Mouse (Mus musculus): ENCODE measurements at regions not wholly inside any gene's neighbourhood (a gene's known extent, or its start where the extent isn't known, plus 50 kb on each side); places are given as distances from the start of the nearest gene placed in this dataset.

DNA sequence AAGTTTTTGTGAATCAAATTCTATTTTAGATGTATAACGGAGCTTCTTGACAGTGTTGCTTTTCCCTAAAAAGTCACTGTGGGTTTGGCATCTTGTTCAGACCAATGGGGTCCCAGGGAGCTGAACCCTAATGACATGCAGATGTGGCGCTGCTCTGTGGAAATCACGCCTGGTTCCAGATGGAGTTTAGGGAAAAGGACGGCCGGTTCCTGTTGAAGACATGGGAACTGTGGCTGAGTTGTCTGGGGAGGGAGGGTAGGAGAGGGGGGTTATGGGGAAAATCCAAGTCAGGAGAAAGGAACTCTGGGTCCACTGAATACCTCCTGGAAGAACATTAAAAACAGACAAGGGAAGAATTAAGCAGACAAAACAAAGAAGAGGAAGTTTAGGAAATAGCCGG, 175.4 kb upstream of the Pgrmc2 start:
- no peak overlapping the region for H3K9ac ChIP-seq (ENCODE audit: low read depth, low read length)
- TF ChIP-seq POLR2A (IDR thresholded peaks at IDR 0.05; ENCODE audit: extremely low read depth, insufficient read depth, low read length), result no peak
- no peak for TF ChIP-seq CTCF (IDR thresholded peaks at IDR 0.05; ENCODE audit: low read depth, low read length)
- H3K27ac ChIP-seq (replicated peaks; ENCODE audit: insufficient read depth, low read depth, low read length), result no peak overlapping the region
- no peak overlapping the region for H3K4me3 ChIP-seq (ENCODE audit: insufficient read depth, low read depth, low read length)
- DNase-seq (ENCODE audit: extremely low read depth, low read depth, low spot score), result no peak
- H3K36me3 ChIP-seq (ENCODE audit: control insufficient read depth, insufficient read depth, low read length), result no peaks in the 10 kb centered on the region
- H3K79me2 ChIP-seq (ENCODE audit: control insufficient read depth, insufficient read depth, low read length), result no peaks in the 10 kb centered on the region
- no peaks in the 10 kb centered on the region for H3K4me1 ChIP-seq (ENCODE audit: control insufficient read depth, insufficient read depth, low read length)
- no peaks in the 10 kb centered on the region for H3K27me3 ChIP-seq (ENCODE audit: control insufficient read depth, insufficient read depth, low read length)
- whole genome bisulfite sequencing, result 83% methylated on average over 6 of the region's 6 CpGs

DNA sequence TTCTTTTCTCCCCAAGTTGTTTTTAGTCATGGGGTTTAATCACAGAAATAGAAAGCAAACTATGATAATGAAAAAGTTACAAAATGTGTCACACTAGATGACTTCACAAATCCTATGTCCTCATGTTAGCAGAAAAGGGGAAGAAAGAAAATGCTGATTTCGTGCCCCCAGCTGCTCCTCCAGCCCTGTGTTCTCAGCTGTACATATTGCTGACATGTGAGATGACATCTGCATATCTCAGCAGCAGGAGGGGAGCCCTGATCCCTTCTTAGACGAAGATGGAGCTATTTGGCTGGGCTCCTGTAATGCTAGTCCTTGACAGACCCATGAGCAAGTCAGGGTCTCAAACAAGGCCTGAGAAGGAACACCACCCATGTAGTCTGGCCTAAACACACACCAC, 162.1 kb upstream of the Pgrmc2 start:
- Histone ChIP-seq H3K27ac (replicated peaks; ENCODE audit: insufficient read depth, low read depth, low read length) (no peak overlapping the region), H3K36me3 (ENCODE audit: control insufficient read depth, insufficient read depth, low read length) (no peaks in the 10 kb centered on the region), H3K27me3 (ENCODE audit: control insufficient read depth, insufficient read depth, low read length) (no peaks in the 10 kb centered on the region), H3K79me2 (ENCODE audit: control insufficient read depth, insufficient read depth, low read length) (no peaks in the 10 kb centered on the region), H3K9ac (ENCODE audit: low read depth, low read length) (no peak overlapping the region), H3K4me1 (ENCODE audit: control insufficient read depth, insufficient read depth, low read length) (no peaks in the 10 kb centered on the region), H3K4me3 (ENCODE audit: insufficient read depth, low read depth, low read length) (no peak overlapping the region)
- WGBS, result 67% methylated on average over 2 of the region's 2 CpGs
- no peak for DNase-seq (ENCODE audit: extremely low read depth, low read depth, low spot score)
- no peak for TF ChIP-seq CTCF (IDR thresholded peaks at IDR 0.05; ENCODE audit: low read depth, low read length)
- TF ChIP-seq POLR2A (IDR thresholded peaks at IDR 0.05; ENCODE audit: extremely low read depth, insufficient read depth, low read length), result no peak

DNA sequence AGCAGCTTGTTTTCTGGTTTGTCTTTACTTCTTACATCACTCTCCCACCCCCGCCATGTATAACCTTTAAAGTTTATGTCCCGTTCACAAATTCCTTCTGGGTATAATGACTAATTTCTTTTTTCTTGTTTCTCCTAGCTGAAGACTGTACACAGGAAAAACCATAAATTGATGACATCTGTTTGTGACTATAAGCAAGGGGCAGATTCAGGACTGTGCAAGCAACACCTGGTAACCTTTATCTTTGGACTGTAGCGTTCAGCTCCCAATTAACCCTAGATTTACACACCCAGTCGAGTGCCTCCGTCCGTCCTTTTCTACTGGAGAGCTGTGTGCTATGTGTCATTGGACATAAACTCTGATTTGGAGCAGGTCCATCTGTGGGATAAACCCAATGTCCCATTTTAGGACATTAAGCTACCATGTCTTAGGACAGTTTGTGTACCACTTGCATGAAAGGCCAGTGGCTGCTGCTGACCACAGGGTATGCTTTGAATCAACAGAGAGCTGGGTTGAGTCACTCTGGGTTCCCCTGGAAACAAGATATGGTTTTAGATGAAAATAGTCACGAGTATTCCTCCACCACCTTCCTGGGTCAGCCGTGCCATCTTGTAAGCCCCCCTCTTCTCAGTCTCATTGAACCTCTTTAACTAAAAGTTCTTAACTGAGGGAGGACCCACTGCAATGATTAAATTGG, 159.2 kb upstream of the Pgrmc2 start:
- no peak overlapping the region for H3K27ac ChIP-seq (replicated peaks; ENCODE audit: insufficient read depth, low read depth, low read length)
- H3K79me2 ChIP-seq (ENCODE audit: control insufficient read depth, insufficient read depth, low read length), result no peaks in the 10 kb centered on the region
- H3K4me3 ChIP-seq (ENCODE audit: insufficient read depth, low read depth, low read length), result no peak overlapping the region
- H3K4me1 ChIP-seq (ENCODE audit: control insufficient read depth, insufficient read depth, low read length), result no peaks in the 10 kb centered on the region
- TF ChIP-seq CTCF (IDR thresholded peaks at IDR 0.05; ENCODE audit: low read depth, low read length) (no peak), POLR2A (IDR thresholded peaks at IDR 0.05; ENCODE audit: extremely low read depth, insufficient read depth, low read length) (no peak)
- 89% methylated on average over 8 of the region's 8 CpGs for WGBS
- no peak for DNase-seq (ENCODE audit: extremely low read depth, low read depth, low spot score)
- no peak overlapping the region for H3K9ac ChIP-seq (ENCODE audit: low read depth, low read length)
- H3K27me3 ChIP-seq (ENCODE audit: control insufficient read depth, insufficient read depth, low read length), result no peaks in the 10 kb centered on the region
- no peaks in the 10 kb centered on the region for H3K36me3 ChIP-seq (ENCODE audit: control insufficient read depth, insufficient read depth, low read length)

DNA sequence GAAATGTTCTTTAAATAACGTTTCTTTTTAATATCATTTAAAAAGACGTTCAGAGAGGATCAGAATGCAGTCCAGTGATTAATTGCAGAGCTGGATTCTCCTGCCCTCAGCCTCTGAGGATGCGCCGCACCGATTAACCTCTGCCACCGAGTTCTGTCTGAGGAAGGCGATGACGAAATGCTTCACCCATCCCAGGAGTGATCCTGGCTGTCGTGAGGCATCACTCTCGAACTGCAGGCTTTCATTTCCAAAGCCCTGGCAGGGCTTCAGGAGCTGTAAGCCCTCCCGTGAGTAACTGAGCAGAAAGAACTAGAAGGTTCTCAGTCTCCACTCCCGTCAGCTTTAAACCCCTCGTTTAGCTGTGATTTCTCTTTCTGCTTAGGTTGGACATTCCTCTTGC, 157.0 kb upstream of the Pgrmc2 start:
- no peak for DNase-seq (ENCODE audit: extremely low read depth, low read depth, low spot score)
- WGBS, result 73% methylated on average over 13 of the region's 13 CpGs
- no peak overlapping the region for H3K27ac ChIP-seq (replicated peaks; ENCODE audit: insufficient read depth, low read depth, low read length)
- TF ChIP-seq CTCF (IDR thresholded peaks at IDR 0.05; ENCODE audit: low read depth, low read length), result no peak
- no peak for TF ChIP-seq POLR2A (IDR thresholded peaks at IDR 0.05; ENCODE audit: extremely low read depth, insufficient read depth, low read length)
- no peaks in the 10 kb centered on the region for H3K36me3 ChIP-seq (ENCODE audit: control insufficient read depth, insufficient read depth, low read length)
- no peaks in the 10 kb centered on the region for H3K79me2 ChIP-seq (ENCODE audit: control insufficient read depth, insufficient read depth, low read length)
- H3K9ac ChIP-seq (ENCODE audit: low read depth, low read length), result no peak overlapping the region
- H3K4me3 ChIP-seq (ENCODE audit: insufficient read depth, low read depth, low read length), result no peak overlapping the region
- no peaks in the 10 kb centered on the region for H3K27me3 ChIP-seq (ENCODE audit: control insufficient read depth, insufficient read depth, low read length)
- no peaks in the 10 kb centered on the region for H3K4me1 ChIP-seq (ENCODE audit: control insufficient read depth, insufficient read depth, low read length)

DNA sequence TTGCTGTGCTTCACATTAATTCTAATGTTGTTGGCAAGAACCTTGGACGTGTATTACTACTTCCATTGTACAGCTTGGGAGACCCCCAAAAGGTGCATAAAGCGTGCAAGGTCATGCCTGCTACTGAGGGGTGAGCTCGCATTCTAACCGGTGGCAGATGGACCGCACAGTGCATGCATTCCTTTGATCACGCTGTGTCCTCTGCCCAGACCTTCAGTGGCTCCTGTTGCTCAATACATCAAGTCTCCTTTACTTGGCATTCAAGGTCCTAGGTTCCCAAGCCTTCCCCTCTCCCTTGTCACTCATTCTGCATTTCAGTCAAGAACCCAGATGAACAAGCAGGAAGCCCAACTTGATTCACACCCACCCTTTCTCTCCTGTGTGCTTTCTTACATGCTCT, 156.4 kb upstream of the Pgrmc2 start:
- no peak for TF ChIP-seq POLR2A (IDR thresholded peaks at IDR 0.05; ENCODE audit: extremely low read depth, insufficient read depth, low read length)
- TF ChIP-seq CTCF (IDR thresholded peaks at IDR 0.05; ENCODE audit: low read depth, low read length), result no peak
- no peak for DNase-seq (ENCODE audit: extremely low read depth, low read depth, low spot score)
- Histone ChIP-seq H3K4me3 (ENCODE audit: insufficient read depth, low read depth, low read length) (no peak overlapping the region), H3K9ac (ENCODE audit: low read depth, low read length) (no peak overlapping the region), H3K79me2 (ENCODE audit: control insufficient read depth, insufficient read depth, low read length) (no peaks in the 10 kb centered on the region), H3K27me3 (ENCODE audit: control insufficient read depth, insufficient read depth, low read length) (no peaks in the 10 kb centered on the region), H3K4me1 (ENCODE audit: control insufficient read depth, insufficient read depth, low read length) (no peaks in the 10 kb centered on the region), H3K27ac (replicated peaks; ENCODE audit: insufficient read depth, low read depth, low read length) (no peak overlapping the region), H3K36me3 (ENCODE audit: control insufficient read depth, insufficient read depth, low read length) (no peaks in the 10 kb centered on the region)
- WGBS, result 98% methylated on average over 6 of the region's 6 CpGs

DNA sequence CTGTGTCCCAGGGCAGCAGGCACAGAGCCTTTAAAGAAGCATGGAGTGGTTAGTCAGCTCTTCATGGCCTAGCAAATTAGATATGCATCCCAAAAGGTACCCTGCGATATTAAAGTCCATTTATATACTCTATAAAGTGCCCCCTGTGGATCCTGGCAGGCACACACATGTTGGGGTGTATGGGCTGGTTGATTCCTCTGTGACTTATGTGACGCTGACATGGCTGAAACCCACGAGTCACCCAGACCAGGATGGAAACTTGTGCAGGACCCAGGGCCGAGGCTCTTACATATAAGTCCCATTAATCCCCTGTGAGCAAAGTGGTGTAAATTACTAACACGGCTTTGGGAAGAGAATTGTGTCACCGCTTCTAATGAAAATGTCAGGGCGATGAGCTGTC, 155.2 kb upstream of the Pgrmc2 start:
- Histone ChIP-seq H3K4me1 (ENCODE audit: control insufficient read depth, insufficient read depth, low read length) (no peaks in the 10 kb centered on the region), H3K36me3 (ENCODE audit: control insufficient read depth, insufficient read depth, low read length) (no peaks in the 10 kb centered on the region), H3K9ac (ENCODE audit: low read depth, low read length) (no peak overlapping the region), H3K79me2 (ENCODE audit: control insufficient read depth, insufficient read depth, low read length) (no peaks in the 10 kb centered on the region), H3K27me3 (ENCODE audit: control insufficient read depth, insufficient read depth, low read length) (no peaks in the 10 kb centered on the region), H3K4me3 (ENCODE audit: insufficient read depth, low read depth, low read length) (no peak overlapping the region), H3K27ac (replicated peaks; ENCODE audit: insufficient read depth, low read depth, low read length) (no peak overlapping the region)
- WGBS, result 94% methylated on average over 7 of the region's 7 CpGs
- TF ChIP-seq POLR2A (IDR thresholded peaks at IDR 0.05; ENCODE audit: extremely low read depth, insufficient read depth, low read length) (no peak), CTCF (IDR thresholded peaks at IDR 0.05; ENCODE audit: low read depth, low read length) (no peak)
- DNase-seq (ENCODE audit: extremely low read depth, low read depth, low spot score), result no peak
